Mouse (Mus musculus) liver, embryonic 12.5 days (tissue): Measurements from ENCODE around the gene Gstm2. TPM values are rescaled to one million over a fixed set of nuclear protein-coding genes. Genes with fewer than 3 reads are reported as not detected.
"Not testable (repeated sequence)": the region's sequence is repeated elsewhere in the genome, so short reads cannot be mapped to it uniquely, and the experiment has no call there.

ENCODE experiments used
- ATAC-seq: fragments of 200-750 bp; cut with Nextera tagmentation; 2 replicates; pipeline ENCODE4 v1.8.0; 2017; ENCODE audit warnings: moderate number of reproducible peaks, mild to moderate bottlenecking, moderate library complexity
- H3K27ac ChIP-seq: fragments of 300-500 bp; sonication (generic); 2 replicates; pipeline ENCODE4 v1.5.1; 2016; ENCODE audit warnings: mild to moderate bottlenecking
- H3K27me3 ChIP-seq: fragments of 300-500 bp; sonication (generic); replicated peaks from 2 replicates; pipeline ENCODE4 v1.6.1; 2016; ENCODE audit warnings: mild to moderate bottlenecking, moderate library complexity
- H3K36me3 ChIP-seq: fragments of 300-500 bp; sonication (generic); 2 replicates; pipeline ENCODE4 v1.6.1; 2016; ENCODE audit warnings: mild to moderate bottlenecking, moderate library complexity
- H3K4me1 ChIP-seq: fragments of 300-500 bp; sonication (generic); 2 replicates; pipeline ENCODE4 v1.6.1; 2016
- H3K4me2 ChIP-seq: fragments of 300-500 bp; sonication (generic); 2 replicates; pipeline ENCODE4 v1.6.1; 2016; ENCODE audit warnings: mild to moderate bottlenecking, moderate library complexity
- H3K4me3 ChIP-seq: fragments of 300-500 bp; sonication (generic); 2 replicates; pipeline ENCODE4 v1.5.1; 2016; ENCODE audit warnings: mild to moderate bottlenecking, moderate library complexity
- H3K9ac ChIP-seq: fragments of 300-500 bp; sonication (generic); 2 replicates; pipeline ENCODE4 v1.6.1; 2016; ENCODE audit warnings: mild to moderate bottlenecking, moderate library complexity
- H3K9me3 ChIP-seq: fragments of 300-500 bp; sonication (generic); replicated peaks from 2 replicates; pipeline ENCODE4 v1.6.1; 2016; ENCODE audit warnings: mild to moderate bottlenecking, moderate library complexity
- WGBS: fragments of 180-500 bp; shearing (Covaris S2); methylation state at CpG from one replicate; pipeline ENCODE4 v1.1.7; 2016; ENCODE audit not compliant: insufficient replicate concordance; 5-methylcytosine and 5-hydroxymethylcytosine counted together
- polyA plus RNA-seq: library from polyadenylated mRNA; unstranded; fragments of >200 nt; fragmentation: Nextera tagmentation; extraction: Ambion mirVana; gene quantifications from 2 replicates; pipeline ENCODE4 v1.2.1, GENCODE M21; 2016

Gene Gstm2
- polyA plus RNA-seq, 1 experiment from 2014 or later, result 7.6 TPM

GRCm38 (mm10) chr3:107964656-107965308 is 21.5 kb downstream of the Gstm2 start:
- Histone ChIP-seq H3K4me3 (no peak overlapping the region), H3K36me3 (no peaks in the 10 kb centered on the region), H3K27ac (peak overlapping the region; percentile 65), H3K27me3 (peaks cover 8% of the 10 kb centered on the region), H3K9ac (no peak overlapping the region), H3K4me2 (peak overlapping the region; percentile 48), H3K9me3 (no peaks in the 10 kb centered on the region), H3K4me1 (peaks cover 25% of the 10 kb centered on the region)
- ATAC-seq, result 0 out of 2 replicates have a peak, but pooled peaks have one; percentile 20
- WGBS, result 33% methylated on average over 5 of the region's 5 CpGs

- Histone ChIP-seq H3K4me3 (no peak overlapping the region), H3K36me3 (no peaks in the 10 kb centered on the region), H3K9ac (no peak overlapping the region), H3K4me2 (peak overlapping the region; percentile 48), H3K4me1 (peaks cover 18% of the 10 kb centered on the region), H3K27me3 (peaks cover 10% of the 10 kb centered on the region), H3K27ac (peak overlapping the region; percentile 65; the same call in 1 of the 2 replicates), H3K9me3 (no peaks in the 10 kb centered on the region)
- 21% methylated on average over 4 of the region's 4 CpGs for WGBS
- ATAC-seq, result peak; percentile 61
These were observed 22.2 kb downstream of the Gstm2 start for GRCm38 (mm10) chr3:107964026-107964425.

GRCm38 (mm10) chr3:107955260-107955659 is 31.0 kb downstream of the Gstm2 start:
- peaks cover 11% of the 10 kb centered on the region for H3K27me3 ChIP-seq
- not testable (repeated sequence) for H3K4me2 ChIP-seq, H3K9ac ChIP-seq, H3K9me3 ChIP-seq, ATAC-seq, H3K4me3 ChIP-seq, H3K36me3 ChIP-seq, H3K27ac ChIP-seq, H3K4me1 ChIP-seq
- 77% methylated on average over 9 of the region's 9 CpGs for WGBS

GRCm38 (mm10) chr3:107953906-107954305 is 32.3 kb downstream of the Gstm2 start:
- H3K4me1 ChIP-seq, result 0 out of 2 replicates have a peak, but pooled peaks cover 5% of the 10 kb centered on the region
- no peaks in the 10 kb centered on the region for H3K36me3 ChIP-seq
- H3K9me3 ChIP-seq, result no peaks in the 10 kb centered on the region
- no peak overlapping the region for H3K4me2 ChIP-seq
- no peak overlapping the region for H3K4me3 ChIP-seq
- H3K27me3 ChIP-seq, result peaks cover 5% of the 10 kb centered on the region; the same call in 1 of the 2 replicates
- no peak for ATAC-seq
- no peak overlapping the region for H3K27ac ChIP-seq
- WGBS, result 67% methylated on average over 5 of the region's 5 CpGs
- no peak overlapping the region for H3K9ac ChIP-seq

GRCm38 (mm10) chr3:107953328-107953755 is 32.9 kb downstream of the Gstm2 start:
- ATAC-seq, result 0 out of 2 replicates have a peak, but pooled peaks have one; percentile 37
- H3K27me3 ChIP-seq, result peaks cover 2% of the 10 kb centered on the region; the same call in 1 of the 2 replicates
- H3K4me1 ChIP-seq, result 0 out of 2 replicates have a peak, but pooled peaks cover 5% of the 10 kb centered on the region
- no peaks in the 10 kb centered on the region for H3K9me3 ChIP-seq
- WGBS, result 15% methylated on average over 6 of the region's 6 CpGs
- H3K36me3 ChIP-seq, result no peaks in the 10 kb centered on the region
- H3K4me3 ChIP-seq, result no peak overlapping the region
- H3K9ac ChIP-seq, result no peak overlapping the region
- H3K27ac ChIP-seq, result no peak overlapping the region
- no peak overlapping the region for H3K4me2 ChIP-seq

GRCm38 (mm10) chr3:107950531-107950930 is 35.7 kb downstream of the Gstm2 start:
- H3K27ac ChIP-seq, result no peak overlapping the region
- no peak overlapping the region for H3K4me3 ChIP-seq
- WGBS, result 64% methylated on average over 11 of the region's 11 CpGs
- H3K27me3 ChIP-seq, result no peaks in the 10 kb centered on the region; the same call in 1 of the 2 replicates
- ATAC-seq, result no peak
- no peak overlapping the region for H3K9ac ChIP-seq
- no peak overlapping the region for H3K4me2 ChIP-seq
- H3K4me1 ChIP-seq, result 0 out of 2 replicates have a peak, but pooled peaks cover 5% of the 10 kb centered on the region
- no peaks in the 10 kb centered on the region for H3K9me3 ChIP-seq
- H3K36me3 ChIP-seq, result no peaks in the 10 kb centered on the region

- ATAC-seq, H3K4me1 ChIP-seq, H3K4me2 ChIP-seq, H3K27ac ChIP-seq, H3K36me3 ChIP-seq, H3K4me3 ChIP-seq, H3K9ac ChIP-seq, H3K9me3 ChIP-seq, H3K27me3 ChIP-seq: not testable (repeated sequence)
- 72% methylated on average over 1 of the region's 1 CpGs for WGBS
These were observed 36.8 kb downstream of the Gstm2 start for GRCm38 (mm10) chr3:107949461-107949860.

GRCm38 (mm10) chr3:107945729-107946128 is 40.5 kb downstream of the Gstm2 start:
- Histone ChIP-seq H3K27ac (no peak overlapping the region), H3K27me3 (no peaks in the 10 kb centered on the region), H3K4me1 (no peaks in the 10 kb centered on the region), H3K4me2 (no peak overlapping the region), H3K9me3 (no peaks in the 10 kb centered on the region), H3K4me3 (no peak overlapping the region), H3K36me3 (no peaks in the 10 kb centered on the region), H3K9ac (no peak overlapping the region)
- WGBS, result 47% methylated on average over 4 of the region's 4 CpGs
- no peak for ATAC-seq

- ATAC-seq, result peak; percentile 44
- H3K4me3 ChIP-seq, result peak within 1 kb of the TSS; percentile 17; the same call in 1 of the 2 replicates
- peak within 1 kb of the TSS; percentile 45 for H3K4me2 ChIP-seq
- no peak within 1 kb of the TSS for H3K9ac ChIP-seq
- H3K4me1 ChIP-seq, result peaks cover 7% of the 10 kb centered on the region; the same call in 1 of the 2 replicates
- no peaks in the 10 kb centered on the region for H3K9me3 ChIP-seq
- no peaks in the 10 kb centered on the region for H3K36me3 ChIP-seq
- WGBS, result 18% methylated on average over 20 of the region's 20 CpGs
- no peaks in the 10 kb centered on the region for H3K27me3 ChIP-seq
- no peak within 1 kb of the TSS for H3K27ac ChIP-seq
These were observed 42.8 kb downstream of the Gstm2 start, which contains the start of gene Gstm6 for GRCm38 (mm10) chr3:107943239-107943990. Gene Gstm6 (minus strand): TSS chr3:107943749.

- no peak overlapping the region for H3K4me3 ChIP-seq
- no peak for ATAC-seq
- H3K36me3 ChIP-seq, result no peaks in the 10 kb centered on the region
- 68% methylated on average over 4 of the region's 4 CpGs for WGBS
- no peak overlapping the region for H3K9ac ChIP-seq
- no peaks in the 10 kb centered on the region for H3K27me3 ChIP-seq
- H3K4me2 ChIP-seq, result no peak overlapping the region
- no peak overlapping the region for H3K27ac ChIP-seq
- H3K4me1 ChIP-seq, result peaks cover 7% of the 10 kb centered on the region; the same call in 1 of the 2 replicates
- H3K9me3 ChIP-seq, result no peaks in the 10 kb centered on the region
These were observed 45.0 kb downstream of the Gstm2 start for GRCm38 (mm10) chr3:107941261-107941660.

- H3K4me2 ChIP-seq, result no peak overlapping the region
- no peak for ATAC-seq
- H3K9me3 ChIP-seq, result no peaks in the 10 kb centered on the region
- no peak overlapping the region for H3K27ac ChIP-seq
- no peak overlapping the region for H3K9ac ChIP-seq
- H3K36me3 ChIP-seq, result no peaks in the 10 kb centered on the region
- peaks cover 7% of the 10 kb centered on the region; the same call in 1 of the 2 replicates for H3K4me1 ChIP-seq
- WGBS, result 54% methylated on average over 7 of the region's 7 CpGs
- no peaks in the 10 kb centered on the region for H3K27me3 ChIP-seq
- no peak overlapping the region for H3K4me3 ChIP-seq
These were observed 45.7 kb downstream of the Gstm2 start for GRCm38 (mm10) chr3:107940524-107940923.

- Histone ChIP-seq H3K4me1 (peaks cover 7% of the 10 kb centered on the region; the same call in 1 of the 2 replicates), H3K4me3 (no peak overlapping the region), H3K27ac (no peak overlapping the region), H3K9ac (no peak overlapping the region), H3K9me3 (no peaks in the 10 kb centered on the region), H3K4me2 (no peak overlapping the region), H3K27me3 (no peaks in the 10 kb centered on the region), H3K36me3 (no peaks in the 10 kb centered on the region)
- no peak for ATAC-seq
- 51% methylated on average over 4 of the region's 4 CpGs for WGBS
These were observed 46.4 kb downstream of the Gstm2 start for GRCm38 (mm10) chr3:107939830-107940229.
